Mouse (Mus musculus): ENCODE results near the gene Fgf2. TPM values are rescaled to one million over a fixed set of nuclear protein-coding genes. Genes with fewer than 3 reads are reported as not detected.

Fgf2 gene
- 0.55 and 1.3 TPM in 2 replicates for polyA plus RNA-seq (2012; rRNA removed)

GRCm38 (mm10) chr3:37348221-37349165 is at the start of gene Fgf2:
Gene Fgf2, plus strand, starts transcription at chr3:37348346.

DNA sequence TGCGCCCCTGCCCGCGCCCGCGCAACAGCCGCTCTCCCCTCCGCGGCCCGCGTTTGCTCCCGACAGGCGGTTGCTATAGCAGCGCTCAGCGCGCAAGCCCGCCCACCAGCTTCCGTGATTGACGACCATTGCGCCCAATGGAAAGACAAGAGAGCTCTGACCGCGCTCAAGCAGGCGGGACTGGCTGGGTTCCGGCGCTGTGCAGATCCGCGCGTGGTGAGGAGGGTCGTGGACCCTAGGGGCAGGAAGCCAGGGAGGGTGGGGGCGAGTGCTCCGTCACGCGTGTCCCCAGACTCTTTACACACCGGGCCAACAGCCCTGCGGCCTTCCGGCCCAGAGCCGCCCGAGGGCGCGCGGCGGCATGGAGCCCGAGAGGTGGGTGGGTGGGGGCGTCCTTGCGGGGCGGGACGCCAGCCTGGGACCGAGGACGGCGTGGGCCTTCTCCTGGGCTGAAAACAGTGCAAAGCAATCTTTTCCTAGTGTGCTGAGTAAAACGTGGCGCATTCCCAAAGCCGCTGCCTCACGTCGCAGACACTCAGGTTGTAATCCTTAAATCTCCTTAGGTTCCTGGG is 35.7 kb upstream of the Fgf2 start, which contains the start of the genes Bbs12 and Cetn4:
Gene Bbs12, plus strand, starts transcription at position 185 of the 572 bp plus-strand sequence.
Gene Cetn4, minus strand, starts transcription at position 339 of the 572 bp plus-strand sequence.

GRCm38 (mm10) chr3:37419458-37419991 is 71.4 kb downstream of the Fgf2 start, which contains the start of gene Spata5:
Gene Spata5, plus strand, starts transcription at chr3:37419896.

DNA sequence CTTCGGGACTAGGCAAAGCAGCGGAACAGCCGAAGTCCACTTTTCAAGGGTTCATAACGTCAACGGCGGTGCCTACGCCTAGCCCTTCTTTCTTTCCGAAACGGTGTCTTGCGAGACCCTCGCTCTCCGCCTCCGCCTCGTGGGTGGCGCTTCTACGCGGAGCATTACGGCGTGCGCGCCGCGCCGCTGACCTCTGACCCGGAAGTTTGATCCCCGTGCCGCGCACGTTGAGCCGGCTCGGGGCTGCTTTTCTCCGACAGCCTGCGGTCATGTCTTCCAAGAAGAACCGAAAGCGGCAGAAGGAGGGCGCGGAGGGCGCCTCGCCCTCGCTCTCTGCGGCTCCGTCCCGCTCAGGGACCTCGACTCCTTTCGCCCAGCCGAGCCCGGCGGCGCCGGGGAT is 71.9 kb downstream of the Fgf2 start, which contains the start of gene Nudt6:
Gene Nudt6, minus strand, starts transcription at position 140 of the 400 bp plus-strand sequence.

Other genes with a start within 250 kb of the Fgf2 start
- gene Il2, start 222.4 kb upstream of the Fgf2 start, polyA plus RNA-seq (2012; rRNA removed) = 0.50 TPM in 1 of 2 replicates, not detected in the other
- not detected in 2 replicates for gene Il21, start 115.7 kb upstream of the Fgf2 start, polyA plus RNA-seq (2012; rRNA removed)
- 4.7 and 7.3 TPM in 2 replicates for gene Bbs12, start 35.8 kb upstream of the Fgf2 start, polyA plus RNA-seq (2012; rRNA removed)
- 2.6 and 2.9 TPM in 2 replicates for gene Cetn4, start 35.6 kb upstream of the Fgf2 start, polyA plus RNA-seq (2012; rRNA removed)
- 21.4 and 32.5 TPM in 2 replicates for gene Spata5, start 71.5 kb downstream of the Fgf2 start, polyA plus RNA-seq (2012; rRNA removed)
- 3.7 and 5.2 TPM in 2 replicates for gene Nudt6, start 71.9 kb downstream of the Fgf2 start, polyA plus RNA-seq (2012; rRNA removed)